Mouse (Mus musculus) lung, postnatal 14 days (tissue): ENCODE measurements around the gene Jagn1.

Experiments
- DNase-seq: peaks from one replicate; pipeline ENCODE4 v3.0.0; 2021

Gene Jagn1

GRCm38 (mm10) chr6:113442442-113443090, at the start of gene Jagn1:
Gene Jagn1, plus strand, starts transcription at chr6:113442569.
- DNase-seq: peak; percentile 93

GRCm38 (mm10) chr6:113393951-113394350, 48.4 kb upstream of the Jagn1 start:
- no peak for DNase-seq

GRCm38 (mm10) chr6:113394811-113395210, 47.6 kb upstream of the Jagn1 start:
- no peak for DNase-seq

- DNase-seq: no peak
Measured at GRCm38 (mm10) chr6:113395501-113395900, 46.9 kb upstream of the Jagn1 start.

GRCm38 (mm10) chr6:113396270-113397030, 45.9 kb upstream of the Jagn1 start:
- no peak for DNase-seq

GRCm38 (mm10) chr6:113402094-113402493, 40.3 kb upstream of the Jagn1 start:
- DNase-seq: no peak

- DNase-seq: no peak
Measured at GRCm38 (mm10) chr6:113404649-113405448, 37.5 kb upstream of the Jagn1 start.

GRCm38 (mm10) chr6:113405483-113405882, 36.9 kb upstream of the Jagn1 start:
- no peak for DNase-seq

GRCm38 (mm10) chr6:113406683-113407082, 35.7 kb upstream of the Jagn1 start:
- no peak for DNase-seq

- no peak for DNase-seq
Measured at GRCm38 (mm10) chr6:113410001-113410400, 32.4 kb upstream of the Jagn1 start.

- DNase-seq: no peak
Measured at GRCm38 (mm10) chr6:113416416-113416815, 26.0 kb upstream of the Jagn1 start.

- no peak for DNase-seq
Measured at GRCm38 (mm10) chr6:113418441-113419198, 23.7 kb upstream of the Jagn1 start.

- DNase-seq: peak; percentile 100
Measured at GRCm38 (mm10) chr6:113419199-113419587, 23.2 kb upstream of the Jagn1 start, which contains the start of gene Rpusd3. Gene Rpusd3, minus strand, starts transcription at chr6:113419340.

GRCm38 (mm10) chr6:113423000-113423399, 19.4 kb upstream of the Jagn1 start:
- DNase-seq: no peak

- DNase-seq: no peak
Measured at GRCm38 (mm10) chr6:113424187-113424586, 18.2 kb upstream of the Jagn1 start.

GRCm38 (mm10) chr6:113426696-113427095, 15.7 kb upstream of the Jagn1 start:
- no peak for DNase-seq

GRCm38 (mm10) chr6:113427397-113427796, 15.0 kb upstream of the Jagn1 start:
- DNase-seq: peak; percentile 41

GRCm38 (mm10) chr6:113428006-113428405, 14.4 kb upstream of the Jagn1 start:
- DNase-seq: no peak

- no peak for DNase-seq
Measured at GRCm38 (mm10) chr6:113429965-113430364, 12.4 kb upstream of the Jagn1 start.

- no peak for DNase-seq
Measured at GRCm38 (mm10) chr6:113430846-113431245, 11.5 kb upstream of the Jagn1 start.

- no peak for DNase-seq
Measured at GRCm38 (mm10) chr6:113431801-113432200, 10.6 kb upstream of the Jagn1 start.

GRCm38 (mm10) chr6:113433661-113434060, 8.7 kb upstream of the Jagn1 start:
- no peak for DNase-seq

- DNase-seq: no peak
Measured at GRCm38 (mm10) chr6:113434691-113435090, 7.7 kb upstream of the Jagn1 start.
